Mouse (Mus musculus) thymus, adult 18-20 months (tissue): ENCODE measurements at regions not wholly inside any gene's neighbourhood (a gene's known extent, or its start where the extent isn't known, plus 50 kb on each side); places are given as distances from the start of the nearest gene placed in this dataset.
"Not testable (repeated sequence)": the region's sequence is repeated elsewhere in the genome, so short reads cannot be mapped to it uniquely, and the experiment has no call there.

Experiments used
- DNase-seq, 2 experiments: peaks; one replicate each; pipeline ENCODE4 v3.0.0; 2022; ENCODE audit warnings: mixed read lengths in 2 of 2

GRCm38 (mm10) chr10:117567379-117568137, 61.7 kb upstream of the Cpm start:
- no peak for DNase-seq

GRCm38 (mm10) chr10:117566648-117567378, 62.5 kb upstream of the Cpm start:
- no peak for DNase-seq

- no peak for DNase-seq
Observed at GRCm38 (mm10) chr10:117566204-117566603, 63.1 kb upstream of the Cpm start.

- DNase-seq = no peak
Observed at GRCm38 (mm10) chr10:117565529-117566086, 63.7 kb upstream of the Cpm start.

- no peak for DNase-seq
Observed at GRCm38 (mm10) chr10:117565110-117565509, 64.2 kb upstream of the Cpm start.

GRCm38 (mm10) chr10:117564118-117565040, 64.9 kb upstream of the Cpm start:
- no peak for DNase-seq

- no peak for DNase-seq
Observed at GRCm38 (mm10) chr10:117563429-117564117, 65.7 kb upstream of the Cpm start.

GRCm38 (mm10) chr10:117562850-117563248, 66.5 kb upstream of the Cpm start:
- DNase-seq = not testable (repeated sequence)

- DNase-seq = no peak
Observed at GRCm38 (mm10) chr10:117561909-117562849, 67.1 kb upstream of the Cpm start.

GRCm38 (mm10) chr10:117561279-117561820, 68.0 kb upstream of the Cpm start:
- DNase-seq = no peak

GRCm38 (mm10) chr10:117560396-117561278, 68.7 kb upstream of the Cpm start:
- DNase-seq = no peak

- DNase-seq = no peak
Observed at GRCm38 (mm10) chr10:117559615-117560395, 69.5 kb upstream of the Cpm start.

GRCm38 (mm10) chr10:117558891-117559614, 70.2 kb upstream of the Cpm start:
- DNase-seq = no peak

GRCm38 (mm10) chr10:117558292-117558800, 71.0 kb upstream of the Cpm start:
- no peak for DNase-seq

- no peak for DNase-seq
Observed at GRCm38 (mm10) chr10:117557666-117558065, 71.6 kb upstream of the Cpm start.

GRCm38 (mm10) chr10:117556851-117557542, 72.3 kb upstream of the Cpm start:
- DNase-seq = no peak
